Mouse (Mus musculus): Measurements from ENCODE around the gene Mfsd13b. TPM values are rescaled to one million over a fixed set of nuclear protein-coding genes. Genes with fewer than 3 reads are reported as not detected.
"Not testable (repeated sequence)": the region's sequence is repeated elsewhere in the genome, so short reads cannot be mapped to it uniquely, and the experiment has no call there.

Gene Mfsd13b
- polyA plus RNA-seq, 1 experiment from 2014 or later, result not detected

- DNase-seq (peak; percentile 9), ATAC-seq (ENCODE audit: low read depth) (peak; percentile 88)
- Histone ChIP-seq H3K27me3 (peaks cover 16% of the 10 kb centered on the region), H3K36me3 (no peaks in the 10 kb centered on the region), H3K27ac (peak overlapping the region; percentile 24; the same call in 1 of the 2 replicates), H3K9ac (peak overlapping the region; percentile 24; the same call in 1 of the 2 replicates), H3K4me1 (replicated peaks) (peaks cover 15% of the 10 kb centered on the region), H3K4me3 (replicated peaks) (no peak overlapping the region), H3K9me3 (replicated peaks) (no peaks in the 10 kb centered on the region), H3K4me2 (peak overlapping the region; percentile 30)
- WGBS (ENCODE audit: insufficient replicate concordance), result 36% methylated on average over 6 of the region's 6 CpGs
Measured at GRCm38 (mm10) chr7:121025221-121026008, 43.1 kb downstream of the Mfsd13b start.

- Histone ChIP-seq H3K4me2 (no peak overlapping the region), H3K9ac (no peak overlapping the region), H3K9me3 (replicated peaks) (no peaks in the 10 kb centered on the region), H3K4me1 (replicated peaks) (peaks cover 15% of the 10 kb centered on the region), H3K36me3 (no peaks in the 10 kb centered on the region), H3K27me3 (peaks cover 20% of the 10 kb centered on the region), H3K27ac (no peak overlapping the region), H3K4me3 (replicated peaks) (no peak overlapping the region)
- no peak for ATAC-seq (ENCODE audit: low read depth)
- WGBS (ENCODE audit: insufficient replicate concordance), result 52% methylated on average over 3 of the region's 3 CpGs
- DNase-seq, result no peak
Measured at GRCm38 (mm10) chr7:121026300-121026699, 44.0 kb downstream of the Mfsd13b start.

GRCm38 (mm10) chr7:121029947-121030346 is 47.6 kb downstream of the Mfsd13b start:
- not testable (repeated sequence) for H3K9ac ChIP-seq; DNase-seq; H3K27ac ChIP-seq; H3K36me3 ChIP-seq; H3K4me2 ChIP-seq; H3K4me3 ChIP-seq (replicated peaks); H3K9me3 ChIP-seq (replicated peaks); ATAC-seq (ENCODE audit: low read depth)
- Histone ChIP-seq H3K4me1 (replicated peaks) (peaks cover 17% of the 10 kb centered on the region), H3K27me3 (peaks cover 31% of the 10 kb centered on the region)

- H3K27ac ChIP-seq, result peak within 1 kb of the TSS; percentile 86
- WGBS (ENCODE audit: insufficient replicate concordance), result 3% methylated on average over 42 of the region's 43 CpGs
- H3K36me3 ChIP-seq, result no peaks in the 10 kb centered on the region
- H3K9ac ChIP-seq, result peak within 1 kb of the TSS; percentile 98
- peaks cover 17% of the 10 kb centered on the region for H3K27me3 ChIP-seq
- DNase-seq, result peak; percentile 85
- H3K4me1 ChIP-seq (replicated peaks), result peaks cover 30% of the 10 kb centered on the region
- ATAC-seq (ENCODE audit: low read depth), result peak; percentile 96
- H3K4me2 ChIP-seq, result peak within 1 kb of the TSS; percentile 86
- H3K4me3 ChIP-seq (replicated peaks), result peak within 1 kb of the TSS; percentile 96
- H3K9me3 ChIP-seq (replicated peaks), result no peaks in the 10 kb centered on the region
Measured at GRCm38 (mm10) chr7:121033856-121034652, 51.7 kb downstream of the Mfsd13b start, which contains the start of gene Mettl9. TSS of gene Mettl9 (plus strand) at chr7:121034445.

GRCm38 (mm10) chr7:121034701-121035141 is 52.4 kb downstream of the Mfsd13b start:
- peaks cover 17% of the 10 kb centered on the region for H3K27me3 ChIP-seq
- H3K9ac ChIP-seq, result peak overlapping the region; percentile 98
- ATAC-seq (ENCODE audit: low read depth) (peak; percentile 80), DNase-seq (peak; percentile 46)
- peaks cover 30% of the 10 kb centered on the region for H3K4me1 ChIP-seq (replicated peaks)
- H3K36me3 ChIP-seq, result no peaks in the 10 kb centered on the region
- peak overlapping the region; percentile 86 for H3K27ac ChIP-seq
- H3K9me3 ChIP-seq (replicated peaks), result no peaks in the 10 kb centered on the region
- H3K4me2 ChIP-seq, result peak overlapping the region; percentile 86
- 0% methylated on average over 28 of the region's 63 CpGs for WGBS (ENCODE audit: insufficient replicate concordance)
- H3K4me3 ChIP-seq (replicated peaks), result peak overlapping the region; percentile 96

- Histone ChIP-seq H3K36me3 (no peaks in the 10 kb centered on the region), H3K27ac (peak overlapping the region; percentile 86), H3K27me3 (peaks cover 16% of the 10 kb centered on the region), H3K4me1 (replicated peaks) (peaks cover 35% of the 10 kb centered on the region), H3K4me2 (peak overlapping the region; percentile 86), H3K4me3 (replicated peaks) (peak overlapping the region; percentile 96), H3K9me3 (replicated peaks) (no peaks in the 10 kb centered on the region), H3K9ac (peak overlapping the region; percentile 98)
- under 1% methylated on average over 24 of the region's 24 CpGs for WGBS (ENCODE audit: insufficient replicate concordance)
- peak; percentile 17 for DNase-seq
- peak; percentile 35 for ATAC-seq (ENCODE audit: low read depth)
Measured at GRCm38 (mm10) chr7:121035161-121035721, 52.9 kb downstream of the Mfsd13b start.

- H3K9ac ChIP-seq, result no peak overlapping the region
- H3K4me2 ChIP-seq, result no peak overlapping the region
- ATAC-seq (ENCODE audit: low read depth) (no peak), DNase-seq (no peak)
- peaks cover 54% of the 10 kb centered on the region for H3K4me1 ChIP-seq (replicated peaks)
- H3K36me3 ChIP-seq, result no peaks in the 10 kb centered on the region
- WGBS (ENCODE audit: insufficient replicate concordance), result 54% methylated on average over 4 of the region's 4 CpGs
- no peaks in the 10 kb centered on the region for H3K9me3 ChIP-seq (replicated peaks)
- no peak overlapping the region for H3K4me3 ChIP-seq (replicated peaks)
- no peak overlapping the region for H3K27ac ChIP-seq
- no peaks in the 10 kb centered on the region for H3K27me3 ChIP-seq
Measured at GRCm38 (mm10) chr7:121040595-121040994, 58.3 kb downstream of the Mfsd13b start.

GRCm38 (mm10) chr7:121041989-121042388 is 59.7 kb downstream of the Mfsd13b start:
- H3K9ac ChIP-seq, result no peak overlapping the region
- DNase-seq (no peak), ATAC-seq (ENCODE audit: low read depth) (no peak)
- H3K4me2 ChIP-seq, result no peak overlapping the region
- WGBS (ENCODE audit: insufficient replicate concordance), result 71% methylated on average over 1 of the region's 1 CpGs
- H3K27me3 ChIP-seq, result no peaks in the 10 kb centered on the region
- H3K4me3 ChIP-seq (replicated peaks), result no peak overlapping the region
- no peaks in the 10 kb centered on the region for H3K36me3 ChIP-seq
- no peak overlapping the region for H3K27ac ChIP-seq
- H3K9me3 ChIP-seq (replicated peaks), result no peaks in the 10 kb centered on the region
- H3K4me1 ChIP-seq (replicated peaks), result peaks cover 43% of the 10 kb centered on the region

- ATAC-seq (ENCODE audit: low read depth) (no peak), DNase-seq (no peak)
- no peak overlapping the region for H3K4me2 ChIP-seq
- no peak overlapping the region for H3K27ac ChIP-seq
- no peaks in the 10 kb centered on the region for H3K36me3 ChIP-seq
- no peaks in the 10 kb centered on the region for H3K27me3 ChIP-seq
- H3K9me3 ChIP-seq (replicated peaks), result no peaks in the 10 kb centered on the region
- peaks cover 38% of the 10 kb centered on the region for H3K4me1 ChIP-seq (replicated peaks)
- WGBS (ENCODE audit: insufficient replicate concordance), result 82% methylated on average over 3 of the region's 3 CpGs
- no peak overlapping the region for H3K9ac ChIP-seq
- H3K4me3 ChIP-seq (replicated peaks), result no peak overlapping the region
Measured at GRCm38 (mm10) chr7:121043004-121043403, 60.7 kb downstream of the Mfsd13b start.

GRCm38 (mm10) chr7:121043510-121043909 is 61.2 kb downstream of the Mfsd13b start:
- H3K4me2 ChIP-seq, result no peak overlapping the region
- H3K36me3 ChIP-seq, result 0 out of 2 replicates have a peak, but pooled peaks cover 2% of the 10 kb centered on the region
- H3K9ac ChIP-seq, result no peak overlapping the region
- H3K4me3 ChIP-seq (replicated peaks), result no peak overlapping the region
- WGBS (ENCODE audit: insufficient replicate concordance), result 62% methylated on average over 1 of the region's 1 CpGs
- H3K9me3 ChIP-seq (replicated peaks), result no peaks in the 10 kb centered on the region
- no peak overlapping the region for H3K27ac ChIP-seq
- no peaks in the 10 kb centered on the region for H3K27me3 ChIP-seq
- no peak for ATAC-seq (ENCODE audit: low read depth)
- peaks cover 35% of the 10 kb centered on the region for H3K4me1 ChIP-seq (replicated peaks)
- no peak for DNase-seq

GRCm38 (mm10) chr7:121044251-121044650 is 61.9 kb downstream of the Mfsd13b start:
- H3K4me2 ChIP-seq, result no peak overlapping the region
- H3K27ac ChIP-seq, result no peak overlapping the region
- no peaks in the 10 kb centered on the region for H3K9me3 ChIP-seq (replicated peaks)
- H3K4me3 ChIP-seq (replicated peaks), result no peak overlapping the region
- H3K4me1 ChIP-seq (replicated peaks), result peaks cover 35% of the 10 kb centered on the region
- ATAC-seq (ENCODE audit: low read depth) (no peak), DNase-seq (no peak)
- no peaks in the 10 kb centered on the region for H3K27me3 ChIP-seq
- H3K36me3 ChIP-seq, result 0 out of 2 replicates have a peak, but pooled peaks cover 3% of the 10 kb centered on the region
- 38% methylated on average over 1 of the region's 1 CpGs for WGBS (ENCODE audit: insufficient replicate concordance)
- H3K9ac ChIP-seq, result no peak overlapping the region
